Mouse (Mus musculus) MEL (cell line): ENCODE data around the gene Tipin. TPM values are rescaled to one million over a fixed set of nuclear protein-coding genes. Genes with fewer than 3 reads are reported as not detected.

Source experiments
- DNase-seq: peaks from one replicate; pipeline ENCODE4 v3.0.0; 2011; ENCODE audit warnings: low read depth, low spot score
- H3K27ac ChIP-seq: 2 replicates; pipeline ENCODE4 v1.5.1; 2012; ENCODE audit warnings: low read depth, mild to moderate bottlenecking, control low read depth, low read length, moderate library complexity; ENCODE audit not compliant: control insufficient read depth
- H3K27me3 ChIP-seq, 2 experiments: fragments of 150-350 bp in 1 of 2; sonication (generic) in 1 of 2; 2 replicates each; pipeline ENCODE4 v1.6.1; 2012; ENCODE audit warnings: low read length in 2 of 2, mild to moderate bottlenecking in 2 of 2, improper control_type of control experiment in 1 of 2, moderate library complexity in 1 of 2; ENCODE audit not compliant: insufficient read depth in 2 of 2, control insufficient read depth in 1 of 2
- H3K36me3 ChIP-seq, 2 experiments: 2 replicates each; pipeline ENCODE4 v1.6.1; 2012 to 2014; ENCODE audit warnings: low read length in 2 of 2, improper control_type of control experiment in 1 of 2, inconsistent platforms in 1 of 2, mild to moderate bottlenecking in 1 of 2; ENCODE audit not compliant: insufficient read depth in 2 of 2, control insufficient read depth in 1 of 2
- H3K4me1 ChIP-seq, 2 experiments: fragments of 150-350 bp in 1 of 2; sonication (generic) in 1 of 2; 2 replicates each; pipeline ENCODE4 v1.6.1; 2012; ENCODE audit warnings: low read length in 2 of 2, improper control_type of control experiment in 1 of 2, mild to moderate bottlenecking in 1 of 2; ENCODE audit not compliant: insufficient read depth in 2 of 2, control insufficient read depth in 1 of 2
- H3K4me3 ChIP-seq, 2 experiments: fragments of 150-350 bp in 1 of 2; sonication (generic) in 1 of 2; 2 replicates each; pipeline ENCODE4 v1.5.1; 2012; ENCODE audit warnings: low read depth in 2 of 2, low read length in 2 of 2, mild to moderate bottlenecking in 2 of 2, moderate library complexity in 2 of 2, control low read depth in 1 of 2, improper control_type of control experiment in 1 of 2; ENCODE audit not compliant: control insufficient read depth in 1 of 2, insufficient read depth in 1 of 2
- H3K79me2 ChIP-seq: 2 replicates; pipeline ENCODE4 v1.6.1; 2012; ENCODE audit warnings: mild to moderate bottlenecking, low read length, moderate library complexity; ENCODE audit not compliant: control insufficient read depth, poor library complexity, insufficient read depth
- H3K9ac ChIP-seq: 2 replicates; pipeline ENCODE4 v1.6.1; 2012; ENCODE audit warnings: low read depth, mild to moderate bottlenecking, control low read depth, low read length, moderate library complexity; ENCODE audit not compliant: control insufficient read depth, poor library complexity, severe bottlenecking
- H3K9me3 ChIP-seq: fragments of 150-350 bp; sonication (generic); replicated peaks from 2 replicates; pipeline ENCODE4 v1.6.1; 2012; ENCODE audit warnings: mild to moderate bottlenecking, low read length, improper control_type of control experiment, moderate library complexity; ENCODE audit not compliant: insufficient read depth
- BHLHE40 ChIP-seq: IDR thresholded peaks from 2 replicates; pipeline ENCODE4 v1.6.1; 2012; ENCODE audit warnings: low read depth, mild to moderate bottlenecking, inconsistent platforms, low read length, improper control_type of control experiment, borderline replicate concordance
- CHD1 ChIP-seq: IDR thresholded peaks from 2 replicates; pipeline ENCODE4 v1.6.1; 2012; ENCODE audit warnings: low read depth, mild to moderate bottlenecking, inconsistent platforms, low read length, improper control_type of control experiment
- CTCF ChIP-seq, 3 experiments: IDR thresholded peaks in 2 of 3; conservative IDR thresholded peaks in 1 of 3; 2 replicates each; pipeline ENCODE4 v1.5.1; 2011 to 2012; ENCODE audit warnings: low read length in 3 of 3, low read depth in 2 of 3, mild to moderate bottlenecking in 2 of 3, improper control_type of control experiment in 1 of 3, inconsistent platforms in 1 of 3, mixed read lengths in 1 of 3, moderate library complexity in 1 of 3; ENCODE audit not compliant: control insufficient read depth in 1 of 3, insufficient read depth in 1 of 3, poor library complexity in 1 of 3, severe bottlenecking in 1 of 3
- GABPA ChIP-seq: IDR thresholded peaks from 2 replicates; pipeline ENCODE4 v1.6.1; 2012; ENCODE audit warnings: low read depth, mild to moderate bottlenecking, inconsistent platforms, low read length, improper control_type of control experiment, moderate library complexity
- GATA1 ChIP-seq: IDR thresholded peaks from 2 replicates; pipeline ENCODE4 v1.6.1; 2011; ENCODE audit warnings: low read depth, low read length, improper control_type of control experiment
- MAFK ChIP-seq: IDR thresholded peaks from 2 replicates; pipeline ENCODE4 v1.6.1; 2011; ENCODE audit warnings: low read depth, mild to moderate bottlenecking, low read length, improper control_type of control experiment, borderline replicate concordance
- MAX ChIP-seq: IDR thresholded peaks from 2 replicates; pipeline ENCODE4 v1.6.1; 2011; ENCODE audit warnings: low read length, improper control_type of control experiment
- MYB ChIP-seq: IDR thresholded peaks from 2 replicates; pipeline ENCODE4 v1.6.1; 2011; ENCODE audit warnings: mild to moderate bottlenecking, low read depth, low read length, improper control_type of control experiment
- RAD21 ChIP-seq: IDR thresholded peaks from 2 replicates; pipeline ENCODE4 v1.6.1; 2011; ENCODE audit warnings: mild to moderate bottlenecking, low read depth, low read length, improper control_type of control experiment
- RCOR1 ChIP-seq: IDR thresholded peaks from 2 replicates; pipeline ENCODE4 v1.6.1; 2012; ENCODE audit warnings: low read depth, mild to moderate bottlenecking, inconsistent platforms, low read length, improper control_type of control experiment
- SMC3 ChIP-seq: IDR thresholded peaks from 2 replicates; pipeline ENCODE4 v1.6.1; 2011; ENCODE audit warnings: low read depth, low read length, improper control_type of control experiment
- ZC3H11A ChIP-seq: IDR thresholded peaks from 2 replicates; pipeline ENCODE4 v1.6.1; 2012; ENCODE audit warnings: low read depth, mild to moderate bottlenecking, inconsistent platforms, low read length, improper control_type of control experiment
- ZKSCAN1 ChIP-seq: IDR thresholded peaks from 2 replicates; pipeline ENCODE4 v1.6.1; 2012; ENCODE audit warnings: low read depth, mild to moderate bottlenecking, inconsistent platforms, low read length, improper control_type of control experiment, moderate library complexity
- ZMIZ1 ChIP-seq: IDR thresholded peaks from 2 replicates; pipeline ENCODE4 v1.6.1; 2012; ENCODE audit warnings: low read depth, mild to moderate bottlenecking, inconsistent platforms, low read length, improper control_type of control experiment, moderate library complexity
- ZNF384 ChIP-seq: IDR thresholded peaks from 2 replicates; pipeline ENCODE4 v1.6.1; 2012; ENCODE audit warnings: low read depth, mild to moderate bottlenecking, inconsistent platforms, low read length, improper control_type of control experiment
- polyA plus RNA-seq, 2 experiments: library from polyadenylated mRNA; stranded (reverse) in 1 of 2; unstranded in 1 of 2; fragments of >175 nt in 1 of 2; fragments of >200 nt in 1 of 2; gene quantifications; 2 replicates each; pipeline versions ENCODE4 v1.2.1 to v1.2.4; 2012; ENCODE audit warnings: low replicate concordance in 2 of 2, low read depth in 1 of 2; ENCODE audit not compliant: insufficient read length in 2 of 2, insufficient read depth in 1 of 2, missing spikeins in 1 of 2
- total RNA-seq: library from RNA; depleted of rRNA; stranded (reverse); fragments of 300-350 nt; gene quantifications from 2 replicates; pipeline ENCODE4 v1.2.3, GENCODE M21; 2012; rRNA removed

The Tipin gene
- total and polyA plus RNA-seq, 3 experiments, result 128 to 189 TPM; not detected in 1

- no peaks in the 10 kb centered on the region for H3K27me3 ChIP-seq
Observed at GRCm38 (mm10) chr9:64347377-64347776, 66.0 kb downstream of the Tipin start.

GRCm38 (mm10) chr9:64349490-64349889, 68.1 kb downstream of the Tipin start:
- DNase-seq, result peak; percentile 46
- TF ChIP-seq RCOR1 (no peak), MAX (no peak), MAFK (no peak), GATA1 (0 out of 2 replicates have a peak, but pooled peaks have one; percentile 4), RAD21 (no peak), GABPA (no peak)
- no peaks in the 10 kb centered on the region for H3K36me3 ChIP-seq

More at GRCm38 (mm10) chr9:64347377-64347776, 66.0 kb downstream of the Tipin start:
- TF ChIP-seq ZC3H11A (peak; percentile 39), RAD21 (peak; percentile 68), ZKSCAN1 (peak; percentile 53; the same call in 1 of the 2 replicates), BHLHE40 (no peak), CTCF (IDR thresholded peaks at IDR 0.05 in 2 of 3, conservative IDR thresholded peaks at IDR 0.05 in 1 of 3; ENCODE audit: control insufficient read depth in 1 of 3, insufficient read depth in 1 of 3, low read depth in 2 of 3, low read length in 3 of 3, poor library complexity in 1 of 3, severe bottlenecking in 1 of 3) (peak in 2 of 3 experiments; percentile 68 to 73; a peak in 4 of 6 replicates), ZMIZ1 (no peak), SMC3 (peak; percentile 65), ZNF384 (peak; percentile 99)
- peaks cover 0 to 2% of the 10 kb centered on the region in 2 experiments; a peak in 1 of 4 replicates for H3K36me3 ChIP-seq
- H3K9me3 ChIP-seq, result no peaks in the 10 kb centered on the region
- DNase-seq, result peak; percentile 33
- no peak overlapping the region for H3K4me3 ChIP-seq
- H3K4me1 ChIP-seq, result peaks cover 0 to 4% of the 10 kb centered on the region in 2 experiments; a peak in 2 of 4 replicates
- no peaks in the 10 kb centered on the region for H3K79me2 ChIP-seq
- H3K9ac ChIP-seq, result no peak overlapping the region
- H3K27ac ChIP-seq, result no peak overlapping the region

GRCm38 (mm10) chr9:64351191-64351590, 69.8 kb downstream of the Tipin start:
- Histone ChIP-seq H3K27ac (no peak overlapping the region), H3K27me3 (peaks cover 0 to 2% of the 10 kb centered on the region in 2 experiments; a peak in 2 of 4 replicates)
- peak; percentile 64 for DNase-seq

More at GRCm38 (mm10) chr9:64349490-64349889, 68.1 kb downstream of the Tipin start:
- Histone ChIP-seq H3K4me3 (no peak overlapping the region), H3K9me3 (no peaks in the 10 kb centered on the region), H3K4me1 (peaks cover 0 to 4% of the 10 kb centered on the region in 2 experiments; a peak in 1 of 4 replicates), H3K27me3 (no peaks in the 10 kb centered on the region), H3K27ac (no peak overlapping the region), H3K79me2 (no peaks in the 10 kb centered on the region), H3K9ac (no peak overlapping the region)

More at GRCm38 (mm10) chr9:64351191-64351590, 69.8 kb downstream of the Tipin start:
- H3K4me3 ChIP-seq, result no peak overlapping the region
- H3K9me3 ChIP-seq, result no peaks in the 10 kb centered on the region
- H3K79me2 ChIP-seq, result no peaks in the 10 kb centered on the region
- TF ChIP-seq MYB, result no peak
- TF ChIP-seq CHD1, result no peak
- TF ChIP-seq RAD21, result peak; percentile 20
- TF ChIP-seq SMC3, result peak; percentile 43
- peak; percentile 9; the same call in 1 of the 2 replicates for TF ChIP-seq ZC3H11A
- TF ChIP-seq CTCF (IDR thresholded peaks at IDR 0.05 in 2 of 3, conservative IDR thresholded peaks at IDR 0.05 in 1 of 3; ENCODE audit: control insufficient read depth in 1 of 3, insufficient read depth in 1 of 3, low read depth in 2 of 3, low read length in 3 of 3, poor library complexity in 1 of 3, severe bottlenecking in 1 of 3), result peak; percentile 37 to 58 (median 42)
- no peak for TF ChIP-seq MAX
- H3K36me3 ChIP-seq, result no peaks in the 10 kb centered on the region
- no peaks in the 10 kb centered on the region for H3K4me1 ChIP-seq
- no peak overlapping the region for H3K9ac ChIP-seq

Other genes with a start within 250 kb of the Tipin start
- 0.46 and 0.54 TPM in 2 replicates for gene Lctl, start 164.4 kb upstream of the Tipin start, total RNA-seq
- gene Lctl, start 164.4 kb upstream of the Tipin start, polyA plus RNA-seq, result not detected
- gene Zwilch, start 108.5 kb upstream of the Tipin start, total RNA-seq, result 60.6 and 67.5 TPM in 2 replicates
- gene Zwilch, start 108.5 kb upstream of the Tipin start, polyA plus RNA-seq, result 10 to 100 TPM in 1 of 2 experiments, not detected in 1; 89.2 TPM
- gene Rpl4, start 108.2 kb upstream of the Tipin start, total RNA-seq, result 1,761 and 1,775 TPM in 2 replicates
- gene Rpl4, start 108.2 kb upstream of the Tipin start, polyA plus RNA-seq, result 1,000 to 10,000 TPM in 1 of 2 experiments, 100 to 1,000 TPM in 1; 124 to 3,157 TPM
- gene Snapc5, start 102.3 kb upstream of the Tipin start, total RNA-seq, result 9.4 and 10.6 TPM in 2 replicates
- gene Snapc5, start 102.3 kb upstream of the Tipin start, polyA plus RNA-seq, result 1 to 10 TPM in 1 of 2 experiments, not detected in 1; 8.6 TPM
- gene Uchl4, start 46.4 kb upstream of the Tipin start, total RNA-seq, result 0.27 and 0.42 TPM in 2 replicates
- 1 to 10 TPM in 1 of 2 experiments, not detected in 1; 7.4 TPM for gene Uchl4, start 46.4 kb upstream of the Tipin start, polyA plus RNA-seq
- 29.2 and 40.4 TPM in 2 replicates for gene Map2k1, start 27.9 kb upstream of the Tipin start, total RNA-seq
- 10 to 100 TPM in 1 of 2 experiments, not detected in 1; 48.0 TPM for gene Map2k1, start 27.9 kb upstream of the Tipin start, polyA plus RNA-seq
- gene Dis3l, start 59.7 kb downstream of the Tipin start, total RNA-seq, result 13.1 and 13.4 TPM in 2 replicates
- gene Dis3l, start 59.7 kb downstream of the Tipin start, polyA plus RNA-seq, result 10 to 100 TPM in 1 of 2 experiments, not detected in 1; 14.0 TPM
- gene Megf11, start 104.0 kb downstream of the Tipin start, total RNA-seq, result 0.03 and 0.08 TPM in 2 replicates
- under 1 TPM in 1 of 2 experiments, not detected in 1; 0.93 TPM for gene Megf11, start 104.0 kb downstream of the Tipin start, polyA plus RNA-seq